Mouse (Mus musculus): ENCODE results near the gene Zfp764. TPM values are rescaled to one million over a fixed set of nuclear protein-coding genes. Genes with fewer than 3 reads are reported as not detected.
"Not testable (repeated sequence)": the region's sequence is repeated elsewhere in the genome, so short reads cannot be mapped to it uniquely, and the experiment has no call there.

The Zfp764 gene
- polyA plus RNA-seq, 1 experiment = 9.0 TPM

- peak within 1 kb of the TSS; percentile 90 for H3K4me3 ChIP-seq (ENCODE audit: control insufficient read depth, insufficient read depth, low read length)
- H3K27me3 ChIP-seq (ENCODE audit: control insufficient read depth, insufficient read depth, low read length) = no peaks in the 10 kb centered on the region
- H3K27ac ChIP-seq (ENCODE audit: control insufficient read depth, insufficient read depth, low read length) = peak within 1 kb of the TSS; percentile 65
- 0 out of 2 replicates have a peak, but pooled peaks have one; percentile 16 for TF ChIP-seq CTCF (IDR thresholded peaks at IDR 0.05; ENCODE audit: borderline replicate concordance, control insufficient read depth, extremely low read depth, insufficient read depth, low read length, poor library complexity)
- no peak; the same call in 1 of the 2 replicates for TF ChIP-seq POLR2A (IDR thresholded peaks at IDR 0.05; ENCODE audit: control insufficient read depth, extremely low read depth, insufficient read depth, low read length, poor library complexity)
- WGBS = under 1% methylated on average over 45 of the region's 45 CpGs
- DNase-seq = peak; percentile 93
- no peaks in the 10 kb centered on the region for H3K36me3 ChIP-seq (ENCODE audit: control insufficient read depth, insufficient read depth, low read length)
- H3K4me1 ChIP-seq (replicated peaks; ENCODE audit: control insufficient read depth, insufficient read depth, low read length) = peaks cover 11% of the 10 kb centered on the region
These were observed 13.3 kb downstream of the Zfp764 start, which contains the start of gene E430018J23Rik for GRCm38 (mm10) chr7:127393157-127393943. E430018J23Rik (minus strand) TSS chr7:127393629.

DNA sequence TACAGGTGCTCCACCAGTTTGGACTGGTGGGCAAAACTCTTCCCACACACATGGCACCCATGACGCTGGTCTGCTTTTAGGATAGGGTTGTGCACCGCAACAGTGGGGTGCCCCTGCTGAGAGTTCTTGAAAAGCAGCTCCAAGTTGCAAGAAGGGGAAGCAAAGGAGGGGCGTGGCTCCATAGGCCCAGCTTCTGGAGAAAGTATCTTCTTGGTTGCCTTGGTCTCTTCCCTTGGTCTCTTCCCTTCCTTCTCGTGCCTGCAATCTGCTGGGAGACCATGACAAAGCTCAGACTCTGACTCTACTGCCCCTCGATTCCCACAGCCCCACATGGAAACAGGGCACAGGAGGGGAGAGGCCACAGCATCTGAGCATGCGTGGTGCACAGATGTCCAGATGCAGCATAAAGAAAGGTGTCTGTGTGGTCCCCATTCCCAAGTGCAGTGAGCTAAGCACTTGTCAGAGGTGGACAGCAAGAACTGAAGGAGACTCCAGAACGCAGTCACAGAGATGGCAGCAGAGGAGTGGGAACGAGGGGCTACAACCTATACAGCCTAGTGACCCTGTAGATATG, 14.3 kb downstream of the Zfp764 start:
- WGBS = 83% methylated on average over 8 of the region's 8 CpGs
- no peaks in the 10 kb centered on the region for H3K36me3 ChIP-seq (ENCODE audit: control insufficient read depth, insufficient read depth, low read length)
- H3K27me3 ChIP-seq (ENCODE audit: control insufficient read depth, insufficient read depth, low read length) = no peaks in the 10 kb centered on the region
- no peak overlapping the region for H3K27ac ChIP-seq (ENCODE audit: control insufficient read depth, insufficient read depth, low read length)
- H3K4me3 ChIP-seq (ENCODE audit: control insufficient read depth, insufficient read depth, low read length) = no peak overlapping the region
- peaks cover 11% of the 10 kb centered on the region for H3K4me1 ChIP-seq (replicated peaks; ENCODE audit: control insufficient read depth, insufficient read depth, low read length)
- no peak for DNase-seq
- TF ChIP-seq CTCF (IDR thresholded peaks at IDR 0.05; ENCODE audit: borderline replicate concordance, control insufficient read depth, extremely low read depth, insufficient read depth, low read length, poor library complexity) = no peak
- TF ChIP-seq POLR2A (IDR thresholded peaks at IDR 0.05; ENCODE audit: control insufficient read depth, extremely low read depth, insufficient read depth, low read length, poor library complexity) = no peak

DNA sequence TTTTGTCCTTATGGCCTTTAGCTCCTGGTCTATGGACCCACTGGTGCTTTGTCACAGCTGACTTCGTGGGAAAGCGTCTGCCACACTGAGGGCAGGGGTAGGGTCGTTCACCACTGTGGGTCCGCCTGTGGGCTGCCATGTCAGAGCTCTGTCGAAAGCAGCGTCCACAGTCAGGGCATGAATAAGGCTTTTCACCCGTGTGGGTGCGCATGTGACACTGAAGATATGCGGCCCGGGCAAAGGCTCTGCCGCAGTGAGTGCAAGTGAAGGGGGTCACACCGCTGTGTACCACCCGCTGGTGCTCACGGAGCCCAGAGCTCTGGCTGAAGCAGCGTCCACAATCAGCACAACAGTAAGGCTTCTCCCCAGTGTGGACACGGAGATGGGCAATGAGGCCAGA, 15.1 kb downstream of the Zfp764 start:
- Histone ChIP-seq H3K36me3 (ENCODE audit: control insufficient read depth, insufficient read depth, low read length) (no peaks in the 10 kb centered on the region), H3K4me3 (ENCODE audit: control insufficient read depth, insufficient read depth, low read length) (no peak overlapping the region), H3K4me1 (replicated peaks; ENCODE audit: control insufficient read depth, insufficient read depth, low read length) (peaks cover 11% of the 10 kb centered on the region), H3K27me3 (ENCODE audit: control insufficient read depth, insufficient read depth, low read length) (no peaks in the 10 kb centered on the region), H3K27ac (ENCODE audit: control insufficient read depth, insufficient read depth, low read length) (no peak overlapping the region)
- no peak for TF ChIP-seq CTCF (IDR thresholded peaks at IDR 0.05; ENCODE audit: borderline replicate concordance, control insufficient read depth, extremely low read depth, insufficient read depth, low read length, poor library complexity)
- TF ChIP-seq POLR2A (IDR thresholded peaks at IDR 0.05; ENCODE audit: control insufficient read depth, extremely low read depth, insufficient read depth, low read length, poor library complexity) = no peak
- 98% methylated on average over 16 of the region's 16 CpGs for WGBS
- DNase-seq = no peak

GRCm38 (mm10) chr7:127390306-127390705, 16.3 kb downstream of the Zfp764 start:
- TF ChIP-seq CTCF (IDR thresholded peaks at IDR 0.05; ENCODE audit: borderline replicate concordance, control insufficient read depth, extremely low read depth, insufficient read depth, low read length, poor library complexity) (no peak), POLR2A (IDR thresholded peaks at IDR 0.05; ENCODE audit: control insufficient read depth, extremely low read depth, insufficient read depth, low read length, poor library complexity) (no peak)
- H3K4me3 ChIP-seq (ENCODE audit: control insufficient read depth, insufficient read depth, low read length) = no peak overlapping the region
- H3K4me1 ChIP-seq (replicated peaks; ENCODE audit: control insufficient read depth, insufficient read depth, low read length) = peaks cover 16% of the 10 kb centered on the region
- H3K27me3 ChIP-seq (ENCODE audit: control insufficient read depth, insufficient read depth, low read length) = no peaks in the 10 kb centered on the region
- H3K36me3 ChIP-seq (ENCODE audit: control insufficient read depth, insufficient read depth, low read length) = no peaks in the 10 kb centered on the region
- H3K27ac ChIP-seq (ENCODE audit: control insufficient read depth, insufficient read depth, low read length) = no peak overlapping the region
- WGBS = 94% methylated on average over 7 of the region's 7 CpGs
- DNase-seq = no peak

DNA sequence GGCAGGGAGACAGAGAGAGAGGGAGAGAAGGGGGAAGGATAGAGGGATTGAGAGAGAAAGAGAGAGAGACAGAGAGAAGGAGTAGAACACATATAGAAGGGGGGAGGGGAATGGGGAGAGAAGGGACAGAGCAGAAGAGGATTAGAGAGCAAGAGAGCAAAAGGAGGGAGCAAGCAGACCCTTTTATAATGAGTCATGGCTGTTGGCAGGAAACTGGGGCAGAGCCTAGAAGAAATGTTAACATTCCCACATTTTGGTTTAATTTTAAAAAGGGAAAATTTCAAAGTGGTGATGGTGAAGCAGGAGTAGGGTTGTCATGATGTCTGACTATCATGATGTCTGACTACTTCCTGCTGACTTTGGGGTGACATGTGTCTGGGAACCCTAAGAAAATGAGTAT, 18.4 kb downstream of the Zfp764 start:
- not testable (repeated sequence) for H3K36me3 ChIP-seq (ENCODE audit: control insufficient read depth, insufficient read depth, low read length); H3K27ac ChIP-seq (ENCODE audit: control insufficient read depth, insufficient read depth, low read length); H3K4me3 ChIP-seq (ENCODE audit: control insufficient read depth, insufficient read depth, low read length); DNase-seq; H3K27me3 ChIP-seq (ENCODE audit: control insufficient read depth, insufficient read depth, low read length)
- peaks cover 14% of the 10 kb centered on the region for H3K4me1 ChIP-seq (replicated peaks; ENCODE audit: control insufficient read depth, insufficient read depth, low read length)

DNA sequence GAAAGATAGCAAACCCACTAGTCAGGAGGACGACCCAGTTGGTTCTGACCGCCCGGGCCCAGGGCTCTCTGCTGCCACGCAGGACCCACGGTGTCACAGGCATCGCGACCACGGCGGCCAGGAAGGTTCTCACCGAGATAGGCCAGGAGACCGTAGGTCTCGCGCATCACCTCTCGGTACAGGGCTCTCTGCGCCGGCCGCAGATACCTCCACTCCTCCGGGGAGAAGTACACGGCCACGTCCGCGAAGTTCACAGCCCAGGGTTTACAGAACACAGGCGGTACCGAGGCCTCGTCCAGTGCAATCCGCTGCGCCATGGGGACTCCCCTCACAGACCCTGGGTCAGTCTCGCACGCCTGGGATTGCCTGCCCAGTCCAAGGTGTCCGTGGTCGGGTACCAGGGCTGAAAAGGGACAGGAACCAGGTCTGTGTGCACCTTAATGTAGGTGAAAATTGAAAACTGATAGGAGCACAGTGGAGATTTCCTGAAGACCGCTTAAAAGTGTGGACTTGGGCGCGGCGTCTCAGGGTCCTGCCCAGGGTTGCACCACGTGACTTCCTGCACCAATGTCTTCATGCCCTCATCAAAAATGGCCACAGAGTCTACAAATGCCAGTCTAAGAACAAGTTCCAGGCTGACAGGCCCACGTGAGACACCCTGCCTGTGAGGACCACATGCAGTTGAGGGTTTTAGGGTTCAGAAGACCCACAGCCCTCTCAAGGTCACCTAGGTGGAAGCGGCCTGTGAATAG, 19.8 kb downstream of the Zfp764 start, which contains the start of gene 9130019O22Rik:
Gene 9130019O22Rik (minus strand): TSS at position 526 of the 752 bp plus-strand sequence.
- Histone ChIP-seq H3K4me1 (replicated peaks; ENCODE audit: control insufficient read depth, insufficient read depth, low read length) (peaks cover 5% of the 10 kb centered on the region), H3K36me3 (ENCODE audit: control insufficient read depth, insufficient read depth, low read length) (no peaks in the 10 kb centered on the region), H3K4me3 (ENCODE audit: control insufficient read depth, insufficient read depth, low read length) (peak within 1 kb of the TSS; percentile 93), H3K27ac (ENCODE audit: control insufficient read depth, insufficient read depth, low read length) (no peak within 1 kb of the TSS), H3K27me3 (ENCODE audit: control insufficient read depth, insufficient read depth, low read length) (no peaks in the 10 kb centered on the region)
- 5% methylated on average over 38 of the region's 38 CpGs for WGBS
- TF ChIP-seq CTCF (IDR thresholded peaks at IDR 0.05; ENCODE audit: borderline replicate concordance, control insufficient read depth, extremely low read depth, insufficient read depth, low read length, poor library complexity) (no peak), POLR2A (IDR thresholded peaks at IDR 0.05; ENCODE audit: control insufficient read depth, extremely low read depth, insufficient read depth, low read length, poor library complexity) (no peak)
- DNase-seq = peak; percentile 92

- WGBS = 94% methylated on average over 4 of the region's 4 CpGs
- not testable (repeated sequence) for H3K27me3 ChIP-seq (ENCODE audit: control insufficient read depth, insufficient read depth, low read length); H3K36me3 ChIP-seq (ENCODE audit: control insufficient read depth, insufficient read depth, low read length); H3K27ac ChIP-seq (ENCODE audit: control insufficient read depth, insufficient read depth, low read length); DNase-seq; H3K4me1 ChIP-seq (replicated peaks; ENCODE audit: control insufficient read depth, insufficient read depth, low read length); H3K4me3 ChIP-seq (ENCODE audit: control insufficient read depth, insufficient read depth, low read length)
These were observed 21.1 kb downstream of the Zfp764 start for GRCm38 (mm10) chr7:127385560-127385959.

Data from thymus, adult 2 months (tissue).